Mouse (Mus musculus) erythroblast, embryonic 14.5 days (primary cell): ENCODE data around the gene Chrnb2. TPM values are rescaled to one million over a fixed set of nuclear protein-coding genes. Genes with fewer than 3 reads are reported as not detected.

Experiments
- H3K27me3 ChIP-seq: 2 replicates; pipeline ENCODE4 v1.6.1; 2012; ENCODE audit warnings: inconsistent platforms; ENCODE audit not compliant: control insufficient read depth
- H3K36me3 ChIP-seq: 2 replicates; pipeline ENCODE4 v1.6.1; 2012; ENCODE audit warnings: mild to moderate bottlenecking, inconsistent platforms; ENCODE audit not compliant: control insufficient read depth
- H3K4me1 ChIP-seq: 2 replicates; pipeline ENCODE4 v1.6.1; 2012; ENCODE audit warnings: inconsistent platforms; ENCODE audit not compliant: control insufficient read depth
- H3K4me3 ChIP-seq: replicated peaks from 2 replicates; pipeline ENCODE3; 2012; ENCODE audit warnings: moderate library complexity, mild to moderate bottlenecking, inconsistent platforms
- H3K9me3 ChIP-seq: 2 replicates; pipeline ENCODE4 v1.6.1; 2012; ENCODE audit warnings: low read length, inconsistent platforms, mixed read lengths; ENCODE audit not compliant: control insufficient read depth
- GATA1 ChIP-seq: IDR thresholded peaks from 2 replicates; pipeline ENCODE4 v1.6.1; 2012; ENCODE audit warnings: low read length, inconsistent platforms, mixed read lengths
- TAL1 ChIP-seq: IDR thresholded peaks from 3 replicates; pipeline ENCODE4 v1.6.1; 2012; ENCODE audit warnings: low read length, inconsistent platforms, mixed read lengths
- polyA plus RNA-seq: library from polyadenylated mRNA; stranded (reverse); fragments of >175 nt; gene quantifications from 2 replicates; pipeline ENCODE4 v1.2.3, GENCODE M21; 2012

Gene Chrnb2
- 0.01 TPM in 2 replicates for polyA plus RNA-seq

DNA sequence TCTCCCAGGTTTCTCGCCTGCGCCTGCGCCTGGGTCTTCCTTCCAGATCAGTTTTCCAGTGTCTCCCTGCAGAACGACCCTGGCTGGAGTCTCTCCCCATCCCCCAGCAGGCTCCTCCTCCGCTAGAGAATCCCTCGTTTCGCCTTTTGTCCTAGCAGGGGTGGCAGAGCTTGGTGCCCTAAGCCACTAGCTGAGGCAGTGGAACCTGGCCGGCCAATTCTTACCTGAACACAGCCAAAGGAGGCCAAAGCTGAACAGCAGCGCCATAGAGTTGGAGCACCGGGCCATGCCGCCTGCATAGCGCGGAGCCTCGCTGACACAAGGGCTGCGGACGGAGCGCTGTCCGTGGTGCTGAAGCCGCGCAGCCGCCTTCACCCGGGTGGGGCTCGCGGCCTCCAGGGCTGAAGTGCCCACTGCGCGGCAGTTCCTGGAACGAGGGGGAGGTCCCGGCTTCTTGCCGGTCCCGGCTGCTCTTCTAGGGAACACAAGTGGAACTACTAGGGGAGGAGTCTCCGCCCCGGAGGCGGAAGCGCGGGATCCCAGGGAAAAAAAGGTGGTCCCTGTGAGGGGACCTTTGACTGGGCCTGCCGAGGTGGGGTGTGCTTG, at the start of gene Chrnb2:
Chrnb2 (minus strand) TSS at position 514 of the 606 bp plus-strand sequence.
- H3K4me1 ChIP-seq, result no peaks in the 10 kb centered on the region; the same call in 1 of the 2 replicates
- H3K9me3 ChIP-seq, result no peaks in the 10 kb centered on the region
- H3K4me3 ChIP-seq, result no peak within 1 kb of the TSS
- TF ChIP-seq TAL1, result no peak
- no peak for TF ChIP-seq GATA1
- H3K27me3 ChIP-seq, result peaks cover 39% of the 10 kb centered on the region
- no peaks in the 10 kb centered on the region for H3K36me3 ChIP-seq

DNA sequence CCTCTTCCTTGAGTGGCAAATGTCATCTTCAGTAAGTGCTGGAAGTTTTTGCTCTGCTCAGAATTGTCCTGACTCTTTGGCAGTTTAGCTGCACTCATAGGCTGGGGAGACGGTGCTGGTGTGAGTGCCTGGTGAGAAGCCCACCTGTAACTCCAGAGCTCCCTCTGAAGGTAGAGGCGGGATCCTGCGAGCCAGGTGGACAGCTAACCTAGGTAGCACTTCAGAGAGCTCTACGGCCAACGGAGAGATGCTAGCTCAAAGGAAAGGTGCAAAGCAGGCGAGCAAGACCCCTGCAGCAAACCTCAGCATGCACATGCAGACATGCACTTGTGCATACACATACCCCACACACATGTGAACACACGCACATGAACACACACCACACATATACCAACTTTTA, 49.6 kb upstream of the Chrnb2 start:
- Histone ChIP-seq H3K36me3 (no peaks in the 10 kb centered on the region; the same call in 1 of the 2 replicates), H3K27me3 (peaks cover 39% of the 10 kb centered on the region), H3K4me3 (no peak overlapping the region), H3K4me1 (peaks cover 13% of the 10 kb centered on the region), H3K9me3 (no peaks in the 10 kb centered on the region)
- TF ChIP-seq GATA1, result no peak

DNA sequence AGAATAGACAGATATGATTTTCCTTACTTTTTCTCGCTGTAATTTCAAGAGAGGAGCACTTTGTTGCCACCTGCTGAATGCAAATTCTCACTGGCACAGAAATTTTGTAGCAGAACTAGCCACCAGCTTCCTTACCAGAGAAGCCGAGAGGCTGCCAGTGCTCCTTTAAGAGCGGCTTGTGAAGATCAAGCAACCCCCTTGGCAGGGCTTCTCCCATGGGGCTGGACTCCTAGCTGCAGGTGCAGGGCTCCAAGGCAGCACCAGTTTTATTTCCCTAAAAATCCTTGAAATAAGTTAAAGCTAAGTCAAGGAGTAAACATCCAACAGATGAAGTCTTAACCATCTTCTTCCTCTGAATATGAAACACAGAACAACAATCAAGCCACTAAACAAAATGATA, 47.7 kb upstream of the Chrnb2 start:
- Histone ChIP-seq H3K9me3 (no peaks in the 10 kb centered on the region), H3K4me1 (peaks cover 29% of the 10 kb centered on the region), H3K4me3 (no peak overlapping the region), H3K36me3 (no peaks in the 10 kb centered on the region; the same call in 1 of the 2 replicates), H3K27me3 (peaks cover 31% of the 10 kb centered on the region)
- TF ChIP-seq GATA1 (no peak), TAL1 (no peak)

DNA sequence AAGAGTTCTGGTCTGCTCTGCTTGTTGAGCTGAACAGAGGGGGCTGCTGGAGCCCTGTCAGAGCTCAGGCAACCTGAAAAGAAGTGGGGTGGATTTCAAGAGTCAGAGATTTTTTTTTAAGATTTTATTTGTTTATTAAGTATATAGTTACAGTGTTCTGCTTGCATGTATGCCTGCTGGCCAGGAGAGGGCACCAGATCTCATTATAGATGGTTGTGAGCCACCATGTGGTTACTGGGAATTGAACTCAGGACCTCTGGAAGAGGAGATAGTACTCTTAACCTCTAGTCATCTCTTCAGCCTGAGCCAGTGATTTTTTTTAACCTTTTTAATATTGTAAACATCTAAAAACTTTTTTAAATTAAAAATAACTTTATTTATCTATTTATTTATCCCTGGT, 46.4 kb upstream of the Chrnb2 start:
- TF ChIP-seq GATA1 (no peak), TAL1 (no peak)
- H3K27me3 ChIP-seq, result peaks cover 21% of the 10 kb centered on the region
- no peaks in the 10 kb centered on the region; the same call in 1 of the 2 replicates for H3K36me3 ChIP-seq
- H3K4me1 ChIP-seq, result peaks cover 37% of the 10 kb centered on the region
- H3K9me3 ChIP-seq, result peaks cover 5% of the 10 kb centered on the region; the same call in 1 of the 2 replicates
- no peak overlapping the region for H3K4me3 ChIP-seq

- TF ChIP-seq GATA1 (peak; percentile 34; the same call in 1 of the 2 replicates), TAL1 (no peak)
- peak overlapping the region; percentile 63 for H3K4me3 ChIP-seq
These were observed 44.2 kb upstream of the Chrnb2 start for GRCm38 (mm10) chr3:89808638-89809037.

DNA sequence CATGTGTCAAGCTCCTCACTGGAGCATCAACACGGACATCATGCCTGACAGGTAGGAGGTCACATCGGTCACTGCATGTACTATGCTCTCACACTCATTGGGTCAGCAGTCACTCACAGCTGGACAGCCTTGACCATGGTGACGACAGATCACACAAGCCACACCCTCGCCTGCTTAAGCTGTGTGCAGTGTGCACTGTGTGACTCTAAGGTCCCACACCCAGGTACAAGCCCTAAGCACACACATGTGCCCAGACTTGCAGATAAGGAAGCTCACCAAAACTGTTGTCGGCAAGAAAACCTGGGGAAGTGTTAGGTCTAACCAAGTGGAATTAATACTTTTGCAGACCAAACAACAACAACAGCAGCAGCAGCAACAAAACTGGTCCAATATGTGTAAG, 43.4 kb upstream of the Chrnb2 start:
- Histone ChIP-seq H3K4me3 (peak overlapping the region; percentile 63), H3K9me3 (peaks cover 5% of the 10 kb centered on the region; the same call in 1 of the 2 replicates), H3K4me1 (peaks cover 37% of the 10 kb centered on the region), H3K27me3 (peaks cover 14% of the 10 kb centered on the region), H3K36me3 (no peaks in the 10 kb centered on the region; the same call in 1 of the 2 replicates)
- TF ChIP-seq TAL1 (no peak; the same call in 2 of the 3 replicates), GATA1 (peak; percentile 26; the same call in 1 of the 2 replicates)

More at GRCm38 (mm10) chr3:89808638-89809037, 44.2 kb upstream of the Chrnb2 start:
- H3K36me3 ChIP-seq, result no peaks in the 10 kb centered on the region; the same call in 1 of the 2 replicates
- H3K9me3 ChIP-seq, result peaks cover 5% of the 10 kb centered on the region; the same call in 1 of the 2 replicates
- peaks cover 14% of the 10 kb centered on the region for H3K27me3 ChIP-seq
- peaks cover 37% of the 10 kb centered on the region for H3K4me1 ChIP-seq

DNA sequence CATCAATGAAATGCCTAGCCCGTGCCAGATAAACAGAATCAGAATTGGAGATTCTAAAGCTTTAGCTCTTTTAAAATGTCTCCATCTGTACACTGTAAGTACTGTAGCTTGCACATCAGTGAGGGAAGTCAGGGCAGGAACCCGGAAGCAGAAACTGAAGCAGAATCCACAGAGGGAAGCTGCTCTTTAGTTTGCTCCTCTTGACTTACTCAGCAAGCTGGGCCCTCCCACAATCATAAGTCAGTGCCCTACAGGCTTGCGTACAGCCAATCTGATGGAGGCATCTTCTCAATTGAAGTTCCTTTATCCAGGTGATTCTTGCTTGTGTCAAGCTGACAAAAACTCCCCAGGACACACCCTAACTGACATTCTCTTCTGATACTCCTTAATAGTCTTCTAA, 42.7 kb upstream of the Chrnb2 start:
- no peak for TF ChIP-seq TAL1
- no peak for TF ChIP-seq GATA1
- H3K9me3 ChIP-seq, result peaks cover 5% of the 10 kb centered on the region; the same call in 1 of the 2 replicates

GRCm38 (mm10) chr3:89806751-89807150, 42.3 kb upstream of the Chrnb2 start:
- peaks cover 5% of the 10 kb centered on the region for H3K27me3 ChIP-seq
- H3K36me3 ChIP-seq, result no peaks in the 10 kb centered on the region; the same call in 1 of the 2 replicates
- H3K9me3 ChIP-seq, result peaks cover 5% of the 10 kb centered on the region; the same call in 1 of the 2 replicates
- H3K4me1 ChIP-seq, result peaks cover 37% of the 10 kb centered on the region
- TF ChIP-seq TAL1 (no peak), GATA1 (no peak)
- H3K4me3 ChIP-seq, result no peak overlapping the region

More for the DNA sequence above, 42.7 kb upstream of the Chrnb2 start:
- H3K27me3 ChIP-seq, result peaks cover 9% of the 10 kb centered on the region
- H3K4me3 ChIP-seq, result no peak overlapping the region
- H3K4me1 ChIP-seq, result peaks cover 37% of the 10 kb centered on the region
- no peaks in the 10 kb centered on the region; the same call in 1 of the 2 replicates for H3K36me3 ChIP-seq

- TF ChIP-seq GATA1 (no peak), TAL1 (no peak)
- Histone ChIP-seq H3K27me3 (peaks cover 5% of the 10 kb centered on the region), H3K36me3 (no peaks in the 10 kb centered on the region; the same call in 1 of the 2 replicates), H3K9me3 (peaks cover 5% of the 10 kb centered on the region; the same call in 1 of the 2 replicates), H3K4me1 (peaks cover 37% of the 10 kb centered on the region), H3K4me3 (no peak overlapping the region)
These were observed 40.7 kb upstream of the Chrnb2 start for GRCm38 (mm10) chr3:89805179-89805578.
